Mouse (Mus musculus): ENCODE data around the gene Psg20. TPM values are rescaled to one million over a fixed set of nuclear protein-coding genes. Genes with fewer than 3 reads are reported as not detected.
"Not testable (repeated sequence)": the region's sequence is repeated elsewhere in the genome, so short reads cannot be mapped to it uniquely, and the experiment has no call there.

Gene Psg20
- not detected for total RNA-seq (2021)
- long read RNA-seq, experiment 1: 0 reads
- long read RNA-seq, experiment 2: 0 reads

DNA sequence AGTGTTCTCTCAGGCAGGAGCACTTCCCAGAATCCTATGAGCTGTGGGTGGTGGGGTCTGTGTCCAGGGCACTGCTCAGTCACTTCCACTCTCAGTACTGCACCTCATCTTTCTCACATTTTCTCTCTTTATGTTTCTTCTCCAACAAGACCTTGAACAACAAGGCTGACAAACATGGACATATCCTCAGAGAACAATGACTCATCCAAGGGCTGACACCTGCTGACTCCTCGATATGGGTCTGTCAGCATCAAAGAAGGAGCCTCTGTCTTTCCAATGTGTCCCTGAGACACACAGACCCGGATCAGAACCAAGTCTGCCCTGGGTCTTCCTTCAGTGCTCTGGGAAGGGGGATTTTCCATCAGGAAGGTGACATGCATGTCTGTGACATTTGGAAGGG, at the start of gene Psg20:
Gene Psg20 (minus strand): TSS at position 101 of the 400 bp plus-strand sequence.
- no peak for DNase-seq (ENCODE audit: low spot score in 2 of 2)

DNA sequence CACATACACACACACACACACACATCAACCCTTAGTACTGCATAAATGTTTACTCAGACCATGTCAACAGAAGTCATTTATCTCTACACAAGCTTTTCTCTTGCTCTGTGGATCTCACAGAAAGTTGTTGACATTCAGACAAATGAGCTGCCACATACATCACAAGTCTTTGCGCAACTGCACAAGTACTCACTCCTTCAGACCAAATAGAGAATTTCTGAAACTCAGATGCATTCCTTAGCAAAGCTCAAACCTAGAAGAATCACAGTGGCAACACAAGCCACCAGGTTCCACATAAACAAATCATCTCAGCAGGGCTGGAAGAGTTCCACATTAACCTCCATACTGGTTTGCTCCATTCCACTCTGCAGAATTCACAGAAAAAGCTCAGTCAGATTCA, 48.5 kb upstream of the Psg20 start:
- DNase-seq (ENCODE audit: low spot score in 2 of 2): no peak

DNA sequence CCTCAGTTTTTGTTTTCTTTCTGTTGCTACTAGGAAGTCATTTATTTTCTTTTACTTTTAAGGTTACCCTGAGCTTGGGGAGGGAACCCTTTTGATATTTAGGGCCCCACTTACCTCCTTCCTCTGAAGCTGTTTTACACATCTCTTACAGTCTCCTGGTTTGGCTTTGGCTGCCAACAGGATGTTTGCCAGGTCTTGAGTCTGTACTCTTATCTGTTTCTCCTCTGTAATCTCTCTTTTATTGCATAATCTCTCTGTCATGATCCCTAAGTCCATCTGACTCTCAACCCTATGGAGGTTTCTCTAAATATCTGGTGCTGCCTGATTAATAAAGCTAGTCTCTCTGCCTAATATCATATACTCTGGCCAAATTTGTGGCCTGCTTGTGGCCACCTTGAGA, 47.1 kb upstream of the Psg20 start:
- DNase-seq (ENCODE audit: low spot score in 2 of 2): no peak

DNA sequence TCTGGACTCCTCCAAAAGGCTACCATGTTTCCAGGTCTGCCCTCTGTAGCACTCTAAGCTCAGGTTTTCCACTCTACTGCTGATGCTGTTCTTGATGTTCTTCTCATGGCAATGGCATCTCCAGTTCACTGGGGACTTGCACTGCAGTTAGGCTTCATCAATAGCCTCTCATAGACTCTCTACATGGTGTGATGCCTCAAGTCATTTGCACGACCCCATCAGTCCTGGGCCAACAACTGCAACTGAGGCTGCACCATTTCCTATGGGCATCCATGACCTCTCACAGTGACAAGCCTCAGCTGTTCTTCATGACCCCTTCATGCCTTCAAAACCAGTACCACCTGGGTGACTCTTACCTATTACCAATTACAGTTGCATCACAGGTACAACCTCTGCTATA, 42.4 kb upstream of the Psg20 start:
- DNase-seq (ENCODE audit: low spot score in 2 of 2): no peak

DNA sequence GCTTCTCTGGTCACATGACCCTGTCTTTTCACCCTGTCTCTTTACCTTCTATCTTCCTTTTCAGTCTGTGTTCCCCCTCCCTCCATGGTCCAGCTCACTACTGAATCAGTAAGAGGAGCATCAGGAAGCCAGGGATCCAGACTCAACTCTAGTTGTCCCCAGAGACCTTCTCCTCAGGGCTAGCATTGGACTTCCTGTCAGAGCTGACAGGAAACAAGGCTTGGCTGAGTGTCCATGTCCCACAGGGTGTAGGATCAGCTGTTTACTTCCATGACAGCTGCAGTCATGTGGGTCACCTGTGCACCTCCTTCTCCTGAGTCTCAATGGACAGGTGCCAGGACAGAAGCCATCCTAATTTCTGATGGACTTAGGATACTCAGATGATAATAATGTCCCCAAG, 39.9 kb upstream of the Psg20 start:
- DNase-seq (ENCODE audit: low spot score in 2 of 2): not testable (repeated sequence)

DNA sequence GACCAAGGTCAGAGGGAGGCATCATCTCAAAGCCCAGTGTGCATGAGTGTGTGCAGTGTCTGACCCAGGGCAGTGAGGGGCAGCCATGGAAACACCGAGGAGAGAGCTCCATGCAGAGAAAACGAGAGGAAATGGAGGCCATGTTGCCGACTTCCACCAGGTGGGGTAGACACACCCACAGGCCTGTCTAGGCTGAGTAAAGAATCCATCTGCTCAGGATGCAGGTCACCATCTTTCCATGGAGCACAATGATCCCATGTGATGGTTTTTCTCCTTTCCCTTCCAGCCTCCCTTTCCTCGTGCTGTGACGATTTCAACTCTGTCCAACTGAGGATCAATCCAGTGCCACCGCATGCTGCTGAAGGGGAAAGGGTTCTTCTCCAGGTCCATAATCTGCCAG, 38.0 kb upstream of the Psg20 start:
- no peak for DNase-seq (ENCODE audit: low spot score in 2 of 2)

DNA sequence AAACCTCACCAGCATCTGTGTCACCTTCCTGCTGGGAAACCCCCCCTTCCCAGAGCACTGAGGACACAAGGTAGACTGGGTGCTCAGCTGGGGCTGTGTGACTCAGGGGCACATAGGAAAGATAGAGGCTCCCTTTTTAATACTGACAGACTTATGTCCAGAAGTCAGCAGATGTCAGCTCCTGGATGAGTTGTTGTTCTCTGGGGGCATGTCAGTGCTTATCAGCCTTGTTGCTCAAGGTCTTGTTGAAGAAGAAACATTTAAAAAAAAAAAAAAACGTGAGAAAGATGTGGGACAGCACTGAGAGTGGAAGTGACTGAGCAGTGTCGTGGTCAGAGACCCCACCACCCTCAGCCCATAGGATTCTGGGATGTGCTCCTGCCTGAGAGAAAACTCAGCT, 31.8 kb upstream of the Psg20 start, which contains the start of gene Psg22:
Gene Psg22 (plus strand): TSS at position 301 of the 400 bp plus-strand sequence.
- no peak for DNase-seq (ENCODE audit: low spot score in 2 of 2)

DNA sequence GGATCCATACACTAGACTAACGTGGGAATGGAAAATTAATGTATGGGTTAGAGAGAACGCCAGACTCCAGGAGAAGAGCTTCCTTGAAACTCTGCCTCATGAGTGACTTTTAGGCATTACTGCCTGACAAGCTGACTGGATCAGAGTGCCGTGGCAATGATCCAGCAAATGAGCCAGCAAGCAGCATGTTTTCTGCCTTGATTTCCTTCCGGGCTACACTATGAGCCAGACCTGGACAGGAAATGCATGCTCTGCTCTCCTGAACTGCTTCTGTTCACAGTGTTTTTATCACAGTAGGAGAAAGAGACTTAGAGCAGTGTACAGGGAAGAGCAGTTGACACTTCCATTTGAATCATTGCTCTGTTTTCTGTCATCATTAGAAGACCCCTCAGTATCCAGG, 29.6 kb upstream of the Psg20 start:
- DNase-seq (ENCODE audit: low spot score in 2 of 2): no peak

DNA sequence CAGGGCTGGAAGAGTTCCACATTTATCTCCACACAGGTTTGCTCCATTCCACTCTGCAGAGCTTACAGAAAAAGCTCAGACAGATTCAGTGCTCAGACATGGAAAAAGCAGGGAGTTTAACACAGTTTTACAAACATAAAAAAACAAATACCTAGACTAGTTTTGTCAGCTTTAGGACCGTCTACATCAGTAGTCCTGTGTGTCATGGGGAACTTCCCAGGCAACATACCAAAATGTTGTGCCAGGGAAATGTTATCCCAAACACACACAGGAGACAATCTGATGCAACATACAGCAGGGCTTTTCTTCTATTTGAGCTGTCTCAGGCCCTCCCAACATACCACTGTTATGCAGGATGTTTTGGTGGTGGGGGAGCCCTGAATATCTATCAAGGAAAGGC, 24.9 kb upstream of the Psg20 start:
- DNase-seq (ENCODE audit: low spot score in 2 of 2): no peak

DNA sequence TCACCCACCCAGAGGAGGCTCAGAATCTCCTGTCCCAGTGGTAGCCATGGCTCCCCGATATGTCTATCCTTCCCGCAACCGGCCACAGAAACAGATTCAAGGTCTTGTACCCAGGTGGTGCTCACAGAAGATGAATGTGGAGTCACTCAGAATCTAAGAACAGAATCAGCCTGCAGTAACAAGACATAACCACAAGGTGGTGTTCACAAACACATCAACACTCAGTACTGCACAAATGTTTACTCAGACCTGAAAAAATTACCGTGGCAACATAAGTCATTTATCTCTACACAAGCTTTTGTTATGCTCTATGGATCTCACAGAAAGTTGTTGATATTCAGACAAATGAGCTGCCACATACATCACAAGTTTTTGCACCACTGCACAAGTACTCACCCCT, 24.3 kb upstream of the Psg20 start:
- DNase-seq (ENCODE audit: low spot score in 2 of 2): not testable (repeated sequence)

DNA sequence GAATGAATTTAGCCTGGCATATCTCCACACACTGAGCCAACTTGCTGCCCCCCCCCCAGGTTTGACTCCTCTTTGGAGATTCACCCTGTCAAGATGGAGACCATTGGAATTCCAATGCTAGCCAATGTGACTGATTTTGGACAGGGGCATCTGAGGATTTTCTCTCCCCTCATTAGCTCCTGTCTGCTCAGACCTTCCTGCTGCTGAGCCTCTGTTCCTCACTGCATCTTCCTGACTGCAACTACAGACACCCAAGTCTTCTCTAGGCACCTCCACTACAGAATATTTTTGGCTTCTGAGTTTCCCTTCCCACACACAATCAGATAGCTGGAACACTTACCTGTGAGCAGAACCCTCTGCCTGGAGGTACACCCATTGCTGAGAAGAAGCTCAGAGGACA, 399 bp downstream of the Psg20 start:
- DNase-seq (ENCODE audit: low spot score in 2 of 2): no peak

DNA sequence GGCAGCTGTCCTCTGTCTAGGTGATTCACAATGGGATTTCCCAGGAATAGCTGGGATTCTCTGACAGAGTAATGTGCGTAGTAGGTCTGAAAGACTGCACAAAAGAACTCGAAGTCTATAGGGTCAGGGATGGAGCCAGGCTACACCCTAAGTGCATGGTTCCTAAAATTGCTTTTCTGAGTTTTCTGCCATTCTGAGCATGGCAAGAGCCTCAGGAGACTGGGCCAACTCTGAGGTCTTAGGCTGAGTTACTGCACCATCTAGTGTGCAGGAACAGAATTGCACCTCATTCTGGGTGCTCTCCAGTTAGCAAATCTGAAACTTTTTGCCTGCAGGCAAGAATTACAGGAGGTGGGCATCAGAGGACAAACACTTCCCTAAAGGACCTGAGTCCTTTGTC, 6.2 kb downstream of the Psg20 start:
- no peak for DNase-seq (ENCODE audit: low spot score in 2 of 2)

DNA sequence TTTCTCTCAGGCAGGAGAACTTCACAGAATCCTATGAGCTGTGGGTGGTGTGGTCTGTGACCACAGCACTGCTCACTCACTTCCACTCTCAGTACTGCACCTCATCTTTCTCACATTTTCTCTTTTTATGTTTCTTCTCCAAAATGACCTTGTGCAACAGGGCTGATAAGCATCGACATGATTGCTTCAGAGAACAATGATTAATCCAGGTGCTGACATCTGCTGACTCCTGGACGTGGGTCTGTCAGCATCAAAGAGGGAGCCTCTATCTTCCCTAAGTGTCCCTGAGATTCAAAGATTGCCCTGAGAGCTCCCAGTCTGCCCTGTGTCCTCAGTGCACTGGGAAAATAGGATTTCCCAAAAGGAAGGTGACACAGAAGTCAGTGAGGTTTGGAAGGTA, 29.4 kb downstream of the Psg20 start, which contains the start of gene Psg21:
Gene Psg21 (minus strand): TSS at position 101 of the 400 bp plus-strand sequence.
- not testable (repeated sequence) for DNase-seq (ENCODE audit: low spot score in 2 of 2)

DNA sequence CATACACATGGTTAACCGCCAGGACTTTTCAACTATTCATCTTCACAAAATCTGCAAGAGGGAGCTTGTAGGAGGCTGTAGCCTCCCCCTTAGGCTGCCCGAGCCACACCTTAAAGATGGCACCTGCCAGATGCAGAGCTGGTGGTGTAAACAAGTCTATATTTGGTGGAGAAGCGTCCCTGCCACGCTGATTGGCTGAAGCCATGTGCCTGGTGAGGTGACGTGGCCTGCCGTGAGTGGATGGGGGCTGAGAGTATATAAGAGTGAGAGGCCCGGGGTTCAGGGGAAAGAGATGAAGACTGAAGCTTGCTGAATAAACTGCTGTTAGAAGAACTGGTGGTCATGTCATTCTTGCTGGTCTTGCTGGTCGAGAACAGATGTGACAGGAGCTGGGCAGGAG, 59.1 kb downstream of the Psg20 start:
- not testable (repeated sequence) for DNase-seq (ENCODE audit: low spot score in 2 of 2)

Other genes with a start within 250 kb of the Psg20 start
- gene Psg26, start 202.0 kb downstream of the Psg20 start, total RNA-seq (2021): not detected
- not detected for gene Psg25, start 153.9 kb downstream of the Psg20 start, total RNA-seq (2021)
- gene Psg27, start 118.9 kb downstream of the Psg20 start, total RNA-seq (2021): not detected
- not detected for gene Psg23, start 69.7 kb downstream of the Psg20 start, total RNA-seq (2021)
- not detected for gene Psg21, start 29.5 kb downstream of the Psg20 start, total RNA-seq (2021)
- gene Psg22, start 31.9 kb upstream of the Psg20 start, total RNA-seq (2021): not detected
- gene Psg19, start 112.3 kb upstream of the Psg20 start, total RNA-seq (2021): not detected
- gene Psg17, start 135.4 kb upstream of the Psg20 start, total RNA-seq (2021): not detected
- gene Mill2, start 153.8 kb upstream of the Psg20 start, total RNA-seq (2021): 1 to 10 TPM; 4.3 to 4.6 TPM
- 1 to 10 TPM; 2.6 TPM for gene Pglyrp1, start 185.1 kb upstream of the Psg20 start, total RNA-seq (2021)
- gene Ccdc61, start 224.2 kb upstream of the Psg20 start, total RNA-seq (2021): 10 to 100 TPM; 12.5 to 15.7 TPM
- gene Nova2, start 239.7 kb upstream of the Psg20 start, total RNA-seq (2021): 1 to 10 TPM; 4.0 to 4.2 TPM